Mouse (Mus musculus): ENCODE data around the gene Ppp1r12a.

The Ppp1r12a gene

DNA sequence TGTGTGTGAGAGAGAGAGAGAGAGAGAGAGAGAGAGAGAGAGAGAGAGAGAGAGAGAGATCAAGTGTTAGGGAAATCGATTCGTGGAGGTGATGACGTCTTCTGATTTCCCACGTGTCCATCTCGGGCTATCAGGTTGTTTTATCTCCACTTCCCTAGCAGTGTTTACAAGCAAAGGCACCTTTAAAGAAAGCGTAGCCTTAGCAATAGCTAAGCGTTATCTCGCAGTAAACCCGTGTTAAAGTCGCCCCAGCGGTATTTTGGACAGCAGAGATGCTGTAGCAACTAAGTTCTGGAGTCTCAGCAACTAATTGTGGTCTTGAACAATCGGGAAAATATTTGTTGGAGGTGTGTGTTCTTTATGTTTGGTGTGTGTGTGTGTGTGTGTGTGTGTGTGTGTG is 171.6 kb downstream of the Ppp1r12a start:
- no peak for DNase-seq (ENCODE audit: low read depth)

Measured in fibroblast of lung, adult 2 months (primary cell).